Mouse (Mus musculus) olfactory bulb, adult 2 months (tissue): ENCODE measurements around the gene Efcab6.

ENCODE experiments used
- CTCF ChIP-seq: fragments of 200-500 bp; IDR thresholded peaks from 2 replicates; pipeline ENCODE4 v1.5.1; 2012; ENCODE audit warnings: low read depth, mild to moderate bottlenecking, low read length, moderate library complexity; ENCODE audit not compliant: insufficient read depth
- POLR2A ChIP-seq: fragments of 200-500 bp; IDR thresholded peaks from 2 replicates; pipeline ENCODE4 v1.6.1; 2012; ENCODE audit warnings: mild to moderate bottlenecking, low read depth, low read length, moderate library complexity; ENCODE audit not compliant: insufficient read depth

DNA sequence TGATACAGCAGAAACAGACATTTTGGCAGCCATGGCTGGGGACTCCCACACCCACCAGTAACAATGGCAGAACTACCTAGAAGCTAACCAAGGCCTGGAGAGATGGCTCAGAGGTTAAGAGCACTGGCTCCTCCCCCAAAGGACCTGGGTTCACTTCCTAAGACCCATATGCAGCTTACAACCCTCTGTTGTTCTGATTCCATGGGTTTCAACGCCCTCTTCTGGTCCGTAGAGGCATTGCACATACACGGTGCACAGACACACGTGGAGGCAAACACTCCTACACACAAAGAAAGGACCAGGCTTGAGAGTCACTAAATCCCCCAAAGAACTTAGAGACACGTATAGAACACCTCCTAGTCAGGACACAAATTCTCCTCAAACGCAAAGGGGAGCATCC lies 19.6 kb downstream of the Efcab6 start:
- TF ChIP-seq CTCF (no peak), POLR2A (no peak)
